Mouse (Mus musculus): ENCODE data around the gene Mcm3. TPM values are rescaled to one million over a fixed set of nuclear protein-coding genes. Genes with fewer than 3 reads are reported as not detected.
"Not testable (repeated sequence)": the region's sequence is repeated elsewhere in the genome, so short reads cannot be mapped to it uniquely, and the experiment has no call there.

Mcm3 gene
- total RNA-seq, 2 experiments from 2014 or later: 156 to 317 TPM

GRCm38 (mm10) chr1:20804526-20804925 lies 15.6 kb downstream of the Mcm3 start:
- no peak for ATAC-seq (ENCODE audit: poor library complexity, severe bottlenecking)

GRCm38 (mm10) chr1:20801682-20802390 lies 18.3 kb downstream of the Mcm3 start:
- ATAC-seq (ENCODE audit: poor library complexity, severe bottlenecking): no peak

- ATAC-seq (ENCODE audit: poor library complexity, severe bottlenecking): no peak
Measured at GRCm38 (mm10) chr1:20801275-20801674, 18.8 kb downstream of the Mcm3 start.

- no peak for ATAC-seq (ENCODE audit: poor library complexity, severe bottlenecking)
Measured at GRCm38 (mm10) chr1:20795178-20795577, 24.9 kb downstream of the Mcm3 start.

- ATAC-seq (ENCODE audit: poor library complexity, severe bottlenecking): no peak
Measured at GRCm38 (mm10) chr1:20794760-20795159, 25.4 kb downstream of the Mcm3 start.

GRCm38 (mm10) chr1:20791414-20791813 lies 28.7 kb downstream of the Mcm3 start:
- ATAC-seq (ENCODE audit: poor library complexity, severe bottlenecking): no peak

GRCm38 (mm10) chr1:20790517-20790916 lies 29.6 kb downstream of the Mcm3 start, which contains the start of gene Il17f:
TSS of gene Il17f (minus strand) at chr1:20790617.
- not testable (repeated sequence) for ATAC-seq (ENCODE audit: poor library complexity, severe bottlenecking)

- no peak for ATAC-seq (ENCODE audit: poor library complexity, severe bottlenecking)
Measured at GRCm38 (mm10) chr1:20788419-20788818, 31.7 kb downstream of the Mcm3 start.

GRCm38 (mm10) chr1:20787046-20787445 lies 33.1 kb downstream of the Mcm3 start:
- no peak for ATAC-seq (ENCODE audit: poor library complexity, severe bottlenecking)

- ATAC-seq (ENCODE audit: poor library complexity, severe bottlenecking): no peak
Measured at GRCm38 (mm10) chr1:20778366-20778765, 41.7 kb downstream of the Mcm3 start.

- not testable (repeated sequence) for ATAC-seq (ENCODE audit: poor library complexity, severe bottlenecking)
Measured at GRCm38 (mm10) chr1:20774026-20774730, 45.9 kb downstream of the Mcm3 start.

- no peak for ATAC-seq (ENCODE audit: poor library complexity, severe bottlenecking)
Measured at GRCm38 (mm10) chr1:20766526-20766925, 53.6 kb downstream of the Mcm3 start.

GRCm38 (mm10) chr1:20761411-20761810 lies 58.7 kb downstream of the Mcm3 start:
- no peak for ATAC-seq (ENCODE audit: poor library complexity, severe bottlenecking)

GRCm38 (mm10) chr1:20760331-20760730 lies 59.8 kb downstream of the Mcm3 start:
- ATAC-seq (ENCODE audit: poor library complexity, severe bottlenecking): no peak

- no peak for ATAC-seq (ENCODE audit: poor library complexity, severe bottlenecking)
Measured at GRCm38 (mm10) chr1:20759799-20760198, 60.3 kb downstream of the Mcm3 start.

GRCm38 (mm10) chr1:20757586-20757985 lies 62.5 kb downstream of the Mcm3 start:
- ATAC-seq (ENCODE audit: poor library complexity, severe bottlenecking): no peak

- no peak for ATAC-seq (ENCODE audit: poor library complexity, severe bottlenecking)
Measured at GRCm38 (mm10) chr1:20754439-20754838, 65.7 kb downstream of the Mcm3 start.

Other genes with a start within 250 kb of the Mcm3 start
- not detected in 2 replicates for gene Pkhd1, start 202.2 kb downstream of the Mcm3 start, total RNA-seq (2015)
- not detected in 2 replicates for gene Pkhd1, start 202.2 kb downstream of the Mcm3 start, total RNA-seq (2017)
- not detected in 2 replicates for gene Il17a, start 89.4 kb downstream of the Mcm3 start, total RNA-seq (2015)
- gene Il17a, start 89.4 kb downstream of the Mcm3 start, total RNA-seq (2017): not detected in 2 replicates
- 0.40 and 1.8 TPM in 2 replicates for gene Il17f, start 29.7 kb downstream of the Mcm3 start, total RNA-seq (2015)
- not detected in 2 replicates for gene Il17f, start 29.7 kb downstream of the Mcm3 start, total RNA-seq (2017)
- 0.71 and 1.7 TPM in 2 replicates for gene Paqr8, start 70.3 kb upstream of the Mcm3 start, total RNA-seq (2015)
- gene Paqr8, start 70.3 kb upstream of the Mcm3 start, total RNA-seq (2017): 0.84 and 1.1 TPM in 2 replicates
- gene Efhc1, start 131.3 kb upstream of the Mcm3 start, total RNA-seq (2015): 0.21 and 0.85 TPM in 2 replicates
- gene Efhc1, start 131.3 kb upstream of the Mcm3 start, total RNA-seq (2017): not detected in 2 replicates

All from megakaryocyte, adult 5-6 weeks (primary cell).